Mouse (Mus musculus) heart, embryonic 16.5 days (tissue): ENCODE data around the gene Pi4k2a. TPM values are rescaled to one million over a fixed set of nuclear protein-coding genes. Genes with fewer than 3 reads are reported as not detected.

Experiments used
- ATAC-seq: fragments of 200-750 bp; cut with Nextera tagmentation; replicated peaks from 2 replicates; pipeline ENCODE4 v1.8.0; 2017; ENCODE audit warnings: moderate number of reproducible peaks; ENCODE audit not compliant: insufficient read depth, low FRiP score; ENCODE audit errors: extremely low read depth
- H3K27ac ChIP-seq: fragments of 300-500 bp; sonication (generic); 2 replicates; pipeline ENCODE4 v1.5.1; 2014; ENCODE audit warnings: mild to moderate bottlenecking, low read length, control low read depth, moderate library complexity
- H3K27me3 ChIP-seq: fragments of 300-500 bp; sonication (generic); 2 replicates; pipeline ENCODE4 v1.6.1; 2014; ENCODE audit warnings: low read length, mixed read lengths; ENCODE audit not compliant: control insufficient read depth, insufficient read depth
- H3K36me3 ChIP-seq: fragments of 300-500 bp; sonication (generic); 2 replicates; pipeline ENCODE4 v1.6.1; 2014; ENCODE audit not compliant: control insufficient read depth, insufficient read depth
- H3K4me1 ChIP-seq: fragments of 300-500 bp; sonication (generic); 2 replicates; pipeline ENCODE4 v1.6.1; 2014; ENCODE audit warnings: low read length, mixed read lengths; ENCODE audit not compliant: control insufficient read depth, insufficient read depth
- H3K4me2 ChIP-seq: fragments of 300-500 bp; sonication (generic); 2 replicates; pipeline ENCODE4 v1.6.1; 2014; ENCODE audit warnings: low read depth, mild to moderate bottlenecking, control low read depth, low read length
- H3K4me3 ChIP-seq: fragments of 300-500 bp; sonication (generic); 2 replicates; pipeline ENCODE4 v1.5.1; 2014; ENCODE audit warnings: mild to moderate bottlenecking, control low read depth, low read length
- H3K9ac ChIP-seq: fragments of 300-500 bp; sonication (generic); 2 replicates; pipeline ENCODE4 v1.6.1; 2014; ENCODE audit warnings: low read length, control low read depth
- H3K9me3 ChIP-seq: fragments of 300-500 bp; sonication (generic); replicated peaks from 2 replicates; pipeline ENCODE4 v1.6.1; 2016; ENCODE audit warnings: low read length; ENCODE audit not compliant: control insufficient read depth
- WGBS: fragments of 180-500 bp; shearing (Covaris S2); extraction: QIAGEN DNeasy Blood & Tissue Kit; methylation state at CpG from one replicate; pipeline ENCODE4 v1.1.7; 2014; 5-methylcytosine and 5-hydroxymethylcytosine counted together
- polyA plus RNA-seq: library from polyadenylated mRNA; unstranded; fragments of >200 nt; fragmentation: Nextera tagmentation; extraction: Ambion mirVana; gene quantifications from 2 replicates; pipeline ENCODE4 v1.2.1, GENCODE M21; 2015

Pi4k2a gene
- polyA plus RNA-seq, 1 experiment from 2014 or later, result 8.5 TPM

DNA sequence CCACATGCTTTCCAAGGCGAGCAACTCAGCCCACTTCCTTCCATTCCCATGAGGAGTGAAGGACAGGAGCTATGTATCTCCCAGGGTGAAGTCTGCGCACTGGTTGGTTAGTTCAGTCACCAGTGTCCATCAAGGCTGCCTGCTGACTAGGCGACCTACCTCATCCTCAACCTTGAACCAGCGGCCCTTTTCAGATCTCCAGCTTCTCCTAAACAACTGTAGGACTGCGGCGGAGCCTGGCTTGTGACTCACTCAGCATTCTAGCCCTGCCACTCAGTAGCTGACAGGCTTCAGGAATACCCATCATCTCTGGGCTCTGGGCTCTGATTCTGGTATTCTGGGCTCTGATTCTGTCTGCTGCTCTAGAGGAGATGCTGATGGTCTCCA, 35.9 kb downstream of the Pi4k2a start:
- 77% methylated on average over 6 of the region's 6 CpGs for WGBS

DNA sequence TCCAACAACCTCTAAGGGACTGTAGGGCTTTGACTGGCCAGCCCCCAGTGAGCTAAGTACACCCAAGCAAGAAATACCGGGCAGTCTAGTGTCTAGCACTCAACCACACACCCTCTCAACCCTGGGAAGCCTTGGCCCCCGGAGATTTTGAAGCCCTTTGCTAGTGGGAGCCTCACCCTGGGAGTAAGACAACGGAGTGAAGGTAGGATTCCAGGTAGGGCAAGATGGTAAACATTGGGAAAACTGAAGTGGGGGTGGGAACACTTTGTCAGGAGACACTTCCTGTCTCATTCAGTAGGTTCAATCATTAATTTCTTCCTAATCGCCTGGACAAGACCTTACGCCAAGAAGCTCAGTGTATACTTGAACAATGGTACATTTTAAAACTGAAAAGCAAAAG, 36.8 kb downstream of the Pi4k2a start:
- ATAC-seq, result no peak
- WGBS, result 78% methylated on average over 5 of the region's 5 CpGs
- H3K27me3 ChIP-seq, result no peaks in the 10 kb centered on the region
- no peak overlapping the region for H3K27ac ChIP-seq
- no peak overlapping the region for H3K4me2 ChIP-seq
- peaks cover 13% of the 10 kb centered on the region for H3K36me3 ChIP-seq
- no peaks in the 10 kb centered on the region for H3K9me3 ChIP-seq
- H3K4me1 ChIP-seq, result peaks cover 32% of the 10 kb centered on the region
- H3K9ac ChIP-seq, result no peak overlapping the region
- H3K4me3 ChIP-seq, result no peak overlapping the region

More for the DNA sequence above, 35.9 kb downstream of the Pi4k2a start:
- Histone ChIP-seq H3K4me3 (no peak overlapping the region), H3K9ac (0 out of 2 replicates have a peak overlapping the region, but pooled peaks have one; percentile 6), H3K36me3 (peaks cover 13% of the 10 kb centered on the region), H3K4me1 (peaks cover 32% of the 10 kb centered on the region), H3K9me3 (no peaks in the 10 kb centered on the region), H3K4me2 (no peak overlapping the region), H3K27ac (no peak overlapping the region), H3K27me3 (no peaks in the 10 kb centered on the region)
- no peak for ATAC-seq

DNA sequence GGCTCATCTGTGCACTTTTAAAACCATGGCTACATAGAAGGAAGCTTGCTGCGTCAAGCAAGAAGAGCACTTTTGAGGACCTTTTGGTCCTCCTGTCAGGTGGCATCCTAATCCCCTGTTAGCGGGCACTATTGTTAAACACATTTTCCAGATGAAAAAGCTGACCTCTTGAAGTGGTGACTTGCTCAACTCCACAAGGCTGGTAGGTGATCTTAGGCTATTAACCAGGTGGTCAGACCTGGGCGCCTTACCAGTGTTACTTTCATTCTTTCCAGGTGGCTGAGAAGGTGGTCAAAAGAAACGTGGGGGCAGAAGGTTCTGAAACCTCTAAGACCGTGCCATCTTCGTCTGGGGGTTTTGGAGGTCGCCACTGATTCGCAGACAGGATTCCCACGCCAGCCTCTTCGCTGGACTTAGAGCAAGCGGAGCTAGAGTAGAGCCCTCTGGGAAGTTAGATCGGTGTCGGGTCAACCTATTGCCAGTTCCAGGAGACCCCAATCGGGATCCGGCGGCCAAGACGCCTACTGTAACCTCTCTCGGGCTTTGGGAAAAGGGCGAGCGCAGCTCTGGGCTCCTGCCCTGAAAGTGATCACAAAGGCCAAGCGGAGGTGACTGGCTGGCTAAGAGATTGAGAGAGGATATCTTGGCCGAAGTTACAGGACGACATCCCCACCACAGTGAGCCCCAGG, 37.9 kb downstream of the Pi4k2a start:
- Histone ChIP-seq H3K36me3 (peaks cover 9% of the 10 kb centered on the region), H3K4me2 (peak overlapping the region; percentile 98), H3K27ac (peak overlapping the region; percentile 86), H3K4me3 (peak overlapping the region; percentile 78), H3K9ac (peak overlapping the region; percentile 88), H3K4me1 (peaks cover 32% of the 10 kb centered on the region), H3K9me3 (no peaks in the 10 kb centered on the region), H3K27me3 (no peaks in the 10 kb centered on the region)
- WGBS, result 6% methylated on average over 23 of the region's 23 CpGs
- ATAC-seq, result no peak

DNA sequence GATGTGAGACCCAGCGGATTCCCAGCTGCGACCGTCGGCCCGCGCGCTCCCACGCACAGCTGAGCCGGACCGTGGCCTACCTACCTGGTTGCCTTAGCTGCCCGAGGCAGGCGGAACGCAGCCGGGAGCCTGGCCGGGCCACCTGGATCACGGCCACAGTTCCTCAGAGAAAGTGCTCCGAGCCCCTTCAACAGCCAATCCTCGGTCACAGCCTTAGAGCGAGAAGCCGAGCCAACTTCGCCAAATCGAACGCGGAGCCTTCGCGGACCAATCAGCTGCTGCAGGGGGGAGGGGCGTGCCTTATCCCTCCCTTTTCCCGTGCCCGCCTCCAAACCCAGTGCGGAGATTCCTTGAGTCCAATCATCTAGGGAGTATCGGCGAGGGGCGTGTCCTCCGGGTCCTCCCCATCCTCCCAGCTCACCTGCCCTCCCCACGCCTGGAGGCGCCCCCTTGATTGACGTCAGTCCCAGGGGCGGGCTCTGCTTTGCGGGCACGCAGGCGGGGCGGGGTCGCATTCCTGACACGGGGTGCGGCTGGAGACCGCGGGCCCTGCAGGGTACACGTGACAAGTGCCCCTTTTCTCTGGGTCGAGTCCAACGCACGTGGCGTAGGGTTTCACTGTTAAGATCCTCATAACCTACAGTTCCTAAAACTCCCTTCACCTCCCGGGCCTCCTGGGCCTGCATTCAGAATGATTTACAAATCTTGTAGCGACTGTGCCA, 38.7 kb downstream of the Pi4k2a start, which contains the start of gene Avpi1:
TSS of gene Avpi1 (minus strand) at position 273 of the 722 bp plus-strand sequence.
- Histone ChIP-seq H3K9ac (peak within 1 kb of the TSS; percentile 88), H3K36me3 (0 out of 2 replicates have a peak, but pooled peaks cover 2% of the 10 kb centered on the region), H3K4me1 (peaks cover 32% of the 10 kb centered on the region), H3K4me2 (peak within 1 kb of the TSS; percentile 98), H3K9me3 (no peaks in the 10 kb centered on the region), H3K4me3 (peak within 1 kb of the TSS; percentile 78), H3K27ac (peak within 1 kb of the TSS; percentile 90), H3K27me3 (no peaks in the 10 kb centered on the region)
- WGBS, result under 1% methylated on average over 54 of the region's 54 CpGs
- ATAC-seq, result peak; percentile 98

DNA sequence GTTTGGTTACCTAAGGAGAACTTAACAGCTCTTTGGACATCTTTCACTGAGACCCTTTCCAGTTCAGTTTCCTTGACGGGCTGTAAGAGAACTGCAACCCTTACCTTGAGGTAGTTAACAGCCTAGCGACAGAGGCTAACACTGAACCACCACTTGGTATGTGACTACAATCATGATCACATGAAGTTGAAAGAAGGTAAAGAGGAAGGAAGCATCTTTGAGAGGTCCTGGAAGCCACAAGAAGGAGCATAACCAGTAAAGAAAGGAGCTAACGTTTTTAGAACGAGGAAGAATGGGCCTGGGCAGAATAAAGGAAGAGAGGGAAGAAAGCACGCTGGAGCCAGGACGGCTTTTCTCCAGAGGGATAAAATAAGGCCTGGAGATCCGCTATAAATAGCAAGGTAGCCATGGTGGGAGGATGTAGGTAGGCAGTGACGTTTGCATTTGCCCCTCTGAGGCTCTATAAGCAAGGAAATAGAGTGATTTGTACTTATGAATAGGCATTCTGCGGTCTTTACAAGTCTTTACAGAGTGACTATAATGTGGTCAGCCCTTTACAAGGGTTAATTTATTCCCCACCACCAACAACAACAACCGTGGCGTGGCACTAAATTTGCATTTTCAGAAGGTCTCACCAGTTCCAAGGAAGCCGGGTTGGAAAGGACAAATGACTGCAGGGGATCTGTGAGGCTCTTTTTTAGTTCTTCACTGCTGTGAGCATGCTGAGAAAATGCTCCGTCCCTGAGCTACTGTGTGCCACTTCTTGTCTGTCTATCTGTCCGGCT, 39.4 kb downstream of the Pi4k2a start:
- ATAC-seq, result no peak; the same call in 1 of the 2 replicates
- no peaks in the 10 kb centered on the region for H3K27me3 ChIP-seq
- peak overlapping the region; percentile 98 for H3K4me2 ChIP-seq
- no peaks in the 10 kb centered on the region for H3K9me3 ChIP-seq
- H3K4me3 ChIP-seq, result peak overlapping the region; percentile 78
- WGBS, result 33% methylated on average over 14 of the region's 14 CpGs
- H3K36me3 ChIP-seq, result no peaks in the 10 kb centered on the region
- H3K27ac ChIP-seq, result peak overlapping the region; percentile 90
- peaks cover 32% of the 10 kb centered on the region for H3K4me1 ChIP-seq
- peak overlapping the region; percentile 56; the same call in 1 of the 2 replicates for H3K9ac ChIP-seq

DNA sequence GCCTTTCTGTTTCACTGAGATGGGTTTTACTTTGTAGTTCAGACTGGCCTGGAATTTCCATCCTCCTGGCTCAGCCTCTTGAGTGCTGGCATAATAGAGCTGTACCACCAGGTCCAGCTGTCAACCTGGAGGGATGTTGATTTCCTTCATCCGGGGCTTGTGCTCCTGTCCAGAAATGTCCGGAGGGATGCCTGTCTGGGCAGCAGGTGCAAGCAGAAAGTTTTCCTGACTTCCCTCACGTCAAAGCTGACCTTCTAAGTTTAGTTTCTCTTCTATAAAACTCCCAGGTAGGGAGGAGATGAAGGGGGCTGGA, 40.0 kb downstream of the Pi4k2a start:
- Histone ChIP-seq H3K9ac (no peak overlapping the region), H3K4me1 (peaks cover 32% of the 10 kb centered on the region), H3K4me2 (no peak overlapping the region), H3K4me3 (no peak overlapping the region), H3K9me3 (no peaks in the 10 kb centered on the region), H3K27me3 (no peaks in the 10 kb centered on the region), H3K36me3 (no peaks in the 10 kb centered on the region), H3K27ac (peak overlapping the region; percentile 90)
- WGBS, result 63% methylated on average over 3 of the region's 3 CpGs
- ATAC-seq, result no peak

DNA sequence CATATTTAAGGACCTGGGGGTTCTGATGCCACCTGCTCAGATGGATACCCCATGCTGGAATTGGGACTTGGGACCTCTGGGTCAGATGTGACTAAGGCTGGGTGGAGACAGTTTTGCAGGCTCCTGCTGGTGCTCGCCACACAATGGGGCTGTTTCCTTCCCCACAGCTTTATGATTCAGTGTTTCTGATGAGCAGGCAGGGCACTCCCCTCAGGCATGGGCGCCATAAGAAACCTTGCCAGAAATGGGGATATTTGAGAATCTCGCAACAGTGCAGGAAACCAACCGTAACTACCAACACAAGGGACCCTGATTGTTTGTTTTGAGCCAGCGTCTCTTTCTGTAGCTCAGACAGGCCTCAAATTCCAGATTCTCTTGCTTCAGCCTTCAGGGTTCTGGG, 40.8 kb downstream of the Pi4k2a start:
- no peaks in the 10 kb centered on the region for H3K27me3 ChIP-seq
- no peak overlapping the region for H3K9ac ChIP-seq
- 71% methylated on average over 5 of the region's 5 CpGs for WGBS
- H3K36me3 ChIP-seq, result no peaks in the 10 kb centered on the region
- no peaks in the 10 kb centered on the region for H3K9me3 ChIP-seq
- H3K4me3 ChIP-seq, result no peak overlapping the region
- H3K4me2 ChIP-seq, result no peak overlapping the region
- H3K4me1 ChIP-seq, result peaks cover 25% of the 10 kb centered on the region
- H3K27ac ChIP-seq, result no peak overlapping the region
- no peak for ATAC-seq

DNA sequence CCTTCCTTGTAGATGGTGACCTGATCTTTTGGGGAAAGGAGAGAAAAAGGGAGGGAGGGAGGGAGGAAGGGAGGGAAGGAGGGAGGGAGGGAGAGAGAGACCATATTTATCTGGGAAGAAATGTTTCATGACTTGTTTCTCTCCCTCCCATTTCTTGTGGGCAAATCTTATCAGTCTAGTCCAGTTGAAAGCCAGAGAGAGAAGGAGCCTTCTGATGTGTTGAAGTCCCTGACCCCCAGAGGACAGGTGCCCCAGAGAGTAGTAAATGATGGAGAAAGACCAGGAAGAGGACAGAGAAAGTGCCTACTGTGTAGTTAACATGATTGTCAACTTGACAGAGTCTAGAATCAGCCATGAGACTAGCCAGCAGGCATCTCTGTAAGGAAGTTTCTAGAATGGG, 44.8 kb downstream of the Pi4k2a start:
- H3K4me3 ChIP-seq, result no peak overlapping the region
- H3K4me2 ChIP-seq, result no peak overlapping the region
- H3K27me3 ChIP-seq, result no peaks in the 10 kb centered on the region
- no peaks in the 10 kb centered on the region for H3K36me3 ChIP-seq
- no peaks in the 10 kb centered on the region for H3K9me3 ChIP-seq
- no peak for ATAC-seq
- no peak overlapping the region for H3K27ac ChIP-seq
- H3K4me1 ChIP-seq, result peaks cover 1% of the 10 kb centered on the region
- no peak overlapping the region for H3K9ac ChIP-seq

DNA sequence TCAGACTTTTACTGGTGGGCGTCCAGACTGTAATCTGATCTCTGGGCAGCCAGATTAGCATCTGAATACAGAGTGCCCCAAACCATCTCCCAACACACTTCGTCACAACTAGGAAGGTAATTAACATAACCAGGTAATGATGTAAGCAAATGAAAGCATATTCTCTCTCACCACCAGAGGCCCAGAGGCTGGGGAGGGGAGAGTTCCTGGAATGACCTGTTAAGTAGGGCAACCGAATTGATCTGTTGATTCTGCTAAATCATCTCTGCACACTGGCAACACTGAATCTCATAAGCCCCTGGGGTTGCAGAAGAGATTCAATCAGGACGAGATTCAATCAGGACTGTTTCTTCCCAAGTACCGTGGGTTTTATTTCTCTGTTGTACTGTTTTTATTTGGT, 45.9 kb downstream of the Pi4k2a start:
- Histone ChIP-seq H3K9me3 (no peaks in the 10 kb centered on the region), H3K36me3 (no peaks in the 10 kb centered on the region), H3K4me1 (no peaks in the 10 kb centered on the region), H3K27ac (no peak overlapping the region), H3K9ac (no peak overlapping the region), H3K4me3 (no peak overlapping the region), H3K27me3 (no peaks in the 10 kb centered on the region), H3K4me2 (no peak overlapping the region)
- WGBS, result 46% methylated on average over 5 of the region's 5 CpGs
- no peak for ATAC-seq
